Mouse (Mus musculus): ENCODE measurements around the gene Gatad1. TPM values are rescaled to one million over a fixed set of nuclear protein-coding genes. Genes with fewer than 3 reads are reported as not detected.

Gatad1 gene
- polyA plus RNA-seq, 1 experiment from 2014 or later: 60.6 TPM

- H3K36me3 ChIP-seq: peaks cover 16% of the 10 kb centered on the region
- under 1% methylated on average over 50 of the region's 50 CpGs for WGBS
- no peaks in the 10 kb centered on the region for H3K9me3 ChIP-seq
- no peaks in the 10 kb centered on the region for H3K27me3 ChIP-seq
- peak within 1 kb of the TSS; percentile 85 for H3K27ac ChIP-seq (replicated peaks)
- H3K4me3 ChIP-seq: peak within 1 kb of the TSS; percentile 83
- peaks cover 21% of the 10 kb centered on the region for H3K4me1 ChIP-seq (replicated peaks)
- peak within 1 kb of the TSS; percentile 63 for H3K4me2 ChIP-seq
- H3K9ac ChIP-seq: peak within 1 kb of the TSS; percentile 68
- peak; percentile 98 for ATAC-seq (ENCODE audit: low FRiP score, low read depth)
These were observed 61.1 kb downstream of the Gatad1 start, which contains the start of gene Pex1 for GRCm38 (mm10) chr5:3595693-3596398. Pex1 (plus strand) TSS chr5:3596066.

Small RNA genes within 50 kb of the gene (microRNA-seq; reads per million reads assigned to microRNA genes)
- gene Gm22926: not detected
- gene Gm26238: not detected

Other genes with a start within 250 kb of the Gatad1 start
- 22.6 and 26.0 TPM in 2 replicates for gene Fam133b, start 113.4 kb downstream of the Gatad1 start, polyA plus RNA-seq (2015; fragmentation: Nextera tagmentation; extraction: Ambion mirVana)
- 2.2 and 2.9 TPM in 2 replicates for gene 1700109H08Rik, start 85.6 kb downstream of the Gatad1 start, polyA plus RNA-seq (2015; fragmentation: Nextera tagmentation; extraction: Ambion mirVana)
- gene Pex1, start 61.1 kb downstream of the Gatad1 start, polyA plus RNA-seq (2015; fragmentation: Nextera tagmentation; extraction: Ambion mirVana): 22.6 and 23.0 TPM in 2 replicates
- gene Rbm48, start 60.6 kb downstream of the Gatad1 start, polyA plus RNA-seq (2015; fragmentation: Nextera tagmentation; extraction: Ambion mirVana): 15.5 and 16.6 TPM in 2 replicates
- not detected in 2 replicates for gene Tmbim7, start 6.0 kb downstream of the Gatad1 start, polyA plus RNA-seq (2015; fragmentation: Nextera tagmentation; extraction: Ambion mirVana)
- gene Ankib1, start 145.7 kb upstream of the Gatad1 start, polyA plus RNA-seq (2015; fragmentation: Nextera tagmentation; extraction: Ambion mirVana): 18.0 and 18.1 TPM in 2 replicates
- 48.6 and 50.1 TPM in 2 replicates for gene Krit1, start 146.0 kb upstream of the Gatad1 start, polyA plus RNA-seq (2015; fragmentation: Nextera tagmentation; extraction: Ambion mirVana)
- gene Lrrd1, start 188.0 kb upstream of the Gatad1 start, polyA plus RNA-seq (2015; fragmentation: Nextera tagmentation; extraction: Ambion mirVana): 0.08 and 0.13 TPM in 2 replicates
- 5.5 and 6.8 TPM in 2 replicates for gene Mterf1a, start 236.7 kb upstream of the Gatad1 start, polyA plus RNA-seq (2015; fragmentation: Nextera tagmentation; extraction: Ambion mirVana)